Mouse (Mus musculus) MEL (cell line): Measurements from ENCODE around the gene Vps13c.

Source experiments
- BHLHE40 ChIP-seq: IDR thresholded peaks from 2 replicates; pipeline ENCODE4 v1.6.1; 2012; ENCODE audit warnings: low read depth, mild to moderate bottlenecking, inconsistent platforms, low read length, improper control_type of control experiment, borderline replicate concordance
- CTCF ChIP-seq, 3 experiments: IDR thresholded peaks in 2 of 3; conservative IDR thresholded peaks in 1 of 3; 2 replicates each; pipeline ENCODE4 v1.5.1; 2011 to 2012; ENCODE audit warnings: low read length in 3 of 3, low read depth in 2 of 3, mild to moderate bottlenecking in 2 of 3, improper control_type of control experiment in 1 of 3, inconsistent platforms in 1 of 3, mixed read lengths in 1 of 3, moderate library complexity in 1 of 3; ENCODE audit not compliant: control insufficient read depth in 1 of 3, insufficient read depth in 1 of 3, poor library complexity in 1 of 3, severe bottlenecking in 1 of 3
- E2F4 ChIP-seq: IDR thresholded peaks from 2 replicates; pipeline ENCODE4 v1.6.1; 2011; ENCODE audit warnings: low read depth, low read length, improper control_type of control experiment, borderline replicate concordance
- EP300 ChIP-seq, 2 experiments: IDR thresholded peaks; 2 replicates each; pipeline ENCODE4 v1.6.1; 2011; ENCODE audit warnings: improper control_type of control experiment in 2 of 2, low read length in 2 of 2, low read depth in 1 of 2, mild to moderate bottlenecking in 1 of 2
- GATA1 ChIP-seq: IDR thresholded peaks from 2 replicates; pipeline ENCODE4 v1.6.1; 2011; ENCODE audit warnings: low read depth, low read length, improper control_type of control experiment
- MAFK ChIP-seq: IDR thresholded peaks from 2 replicates; pipeline ENCODE4 v1.6.1; 2011; ENCODE audit warnings: low read depth, mild to moderate bottlenecking, low read length, improper control_type of control experiment, borderline replicate concordance
- POLR2A ChIP-seq, 2 experiments: IDR thresholded peaks; 2 replicates each; pipeline ENCODE4 v1.6.1; 2011 to 2012; ENCODE audit warnings: low read length in 2 of 2, mild to moderate bottlenecking in 2 of 2, control low read depth in 1 of 2, improper control_type of control experiment in 1 of 2, low read depth in 1 of 2, moderate library complexity in 1 of 2; ENCODE audit not compliant: control insufficient read depth in 1 of 2, insufficient read depth in 1 of 2, poor library complexity in 1 of 2
- TAL1 ChIP-seq: IDR thresholded peaks from 2 replicates; pipeline ENCODE4 v1.6.1; 2012; ENCODE audit warnings: mild to moderate bottlenecking, inconsistent platforms, low read length, moderate library complexity, mixed read lengths
- TCF12 ChIP-seq: IDR thresholded peaks from 2 replicates; pipeline ENCODE4 v1.6.1; 2014; ENCODE audit warnings: low read depth, mild to moderate bottlenecking, inconsistent platforms, low read length, improper control_type of control experiment, moderate library complexity
- UBTF ChIP-seq: IDR thresholded peaks from 2 replicates; pipeline ENCODE4 v1.6.1; 2012; ENCODE audit warnings: low read depth, mild to moderate bottlenecking, inconsistent platforms, low read length, improper control_type of control experiment, moderate library complexity, borderline replicate concordance; ENCODE audit not compliant: insufficient read depth
- USF1 ChIP-seq: IDR thresholded peaks from 2 replicates; pipeline ENCODE4 v1.6.1; 2014; ENCODE audit warnings: low read depth, mild to moderate bottlenecking, inconsistent platforms, low read length, improper control_type of control experiment, moderate library complexity
- USF2 ChIP-seq, 2 experiments: IDR thresholded peaks; 2 replicates each; pipeline ENCODE4 v1.6.1; 2011 to 2012; ENCODE audit warnings: improper control_type of control experiment in 2 of 2, low read length in 2 of 2, borderline replicate concordance in 1 of 2, inconsistent platforms in 1 of 2, low read depth in 1 of 2, mild to moderate bottlenecking in 1 of 2; ENCODE audit not compliant: insufficient read depth in 1 of 2
- ZC3H11A ChIP-seq: IDR thresholded peaks from 2 replicates; pipeline ENCODE4 v1.6.1; 2012; ENCODE audit warnings: low read depth, mild to moderate bottlenecking, inconsistent platforms, low read length, improper control_type of control experiment
- ZKSCAN1 ChIP-seq: IDR thresholded peaks from 2 replicates; pipeline ENCODE4 v1.6.1; 2012; ENCODE audit warnings: low read depth, mild to moderate bottlenecking, inconsistent platforms, low read length, improper control_type of control experiment, moderate library complexity

GRCm38 (mm10) chr9:67869691-67870450 lies 29.7 kb downstream of the Vps13c start:
- TF ChIP-seq CTCF (IDR thresholded peaks at IDR 0.05 in 2 of 3, conservative IDR thresholded peaks at IDR 0.05 in 1 of 3; ENCODE audit: control insufficient read depth in 1 of 3, insufficient read depth in 1 of 3, low read depth in 2 of 3, low read length in 3 of 3, poor library complexity in 1 of 3, severe bottlenecking in 1 of 3) (no peak), GATA1 (peak; percentile 68; the same call in 1 of the 2 replicates), POLR2A (IDR thresholded peaks at IDR 0.05; ENCODE audit: control insufficient read depth in 1 of 2, insufficient read depth in 1 of 2, low read depth in 1 of 2, low read length in 2 of 2, poor library complexity in 1 of 2) (no peak), ZKSCAN1 (no peak), USF2 (IDR thresholded peaks at IDR 0.05; ENCODE audit: borderline replicate concordance in 1 of 2, insufficient read depth in 1 of 2, low read depth in 1 of 2, low read length in 2 of 2) (no peak), BHLHE40 (no peak), ZC3H11A (no peak), TAL1 (peak; percentile 81), TCF12 (0 out of 2 replicates have a peak, but pooled peaks have one; percentile 36), EP300 (IDR thresholded peaks at IDR 0.05; ENCODE audit: low read depth in 1 of 2, low read length in 2 of 2) (peak; percentile 69 to 72), MAFK (no peak), E2F4 (no peak), UBTF (no peak), USF1 (no peak)
